29 mouse cellular contexts compared by ENCODE assay signal in the genomic region with DNA sequence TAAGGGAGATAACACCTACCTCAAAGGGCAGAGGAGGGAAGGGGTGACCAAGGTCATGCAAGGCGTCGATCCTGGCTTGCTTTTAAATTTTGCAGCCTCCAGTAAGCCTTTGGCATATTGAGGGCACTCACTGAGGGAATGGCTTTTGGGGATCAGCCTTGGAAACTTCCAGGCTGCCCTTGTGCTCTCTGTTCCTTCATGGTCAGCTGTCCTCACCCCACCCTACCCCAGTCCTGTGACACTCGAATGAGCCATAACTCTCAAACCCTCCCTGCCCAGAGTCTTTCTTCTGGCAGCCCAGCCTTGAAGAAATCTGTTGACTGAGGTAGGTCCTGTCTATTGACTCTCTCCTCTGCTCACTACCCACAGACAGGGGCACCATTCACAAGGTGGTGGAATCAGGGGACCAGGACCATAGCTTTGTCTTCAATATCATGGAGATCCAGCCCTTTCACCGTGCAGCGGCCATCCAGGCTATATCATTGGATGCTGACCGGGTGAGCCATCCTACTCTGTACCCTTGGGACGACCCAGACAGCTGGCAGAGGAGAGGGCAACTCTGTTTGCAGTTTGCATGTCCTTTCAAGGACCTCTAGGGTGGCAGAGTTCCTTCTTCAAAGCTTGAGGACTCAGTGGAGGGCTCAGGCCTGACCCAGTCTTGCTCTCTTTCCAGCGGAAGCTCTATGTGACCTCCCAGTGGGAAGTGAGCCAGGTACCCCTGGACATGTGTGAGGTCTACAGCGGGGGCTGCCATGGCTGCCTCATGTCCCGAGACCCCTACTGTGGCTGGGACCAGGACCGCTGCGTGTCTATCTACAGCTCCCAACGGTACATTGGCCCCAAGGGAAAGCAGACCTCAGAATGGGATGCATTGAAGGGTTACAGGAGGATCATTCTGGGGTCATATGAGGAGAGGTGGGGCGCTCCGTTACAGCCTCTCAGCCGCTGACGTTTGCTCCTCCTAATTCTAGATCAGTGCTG. TPM values are rescaled to one million over a fixed set of nuclear protein-coding genes. Genes with fewer than 3 reads are reported as not detected.
DNase-seq lines count a peak whose midpoint lies in the region; ATAC-seq lines count a peak whose summit lies in the region.
"Had no signal": no experiment of that assay in that cellular context is flagged by ENCODE, and none has a peak within 500 bp of the region (broad histone marks: within the 10 kb centered on the region; RNA-seq: fewer than 3 reads in every experiment).

No protein-coding gene starts in this region.

- no peaks in the 10 kb centered on the region for H3K27me3 ChIP-seq in heart, embryonic 16.5 days (ENCODE audit: control insufficient read depth, insufficient read depth, low read length)
- H3K27me3 ChIP-seq: embryonic facial prominence, embryonic 15.5 days; forebrain, embryonic 12.5 days; heart, embryonic 15.5 days; limb, embryonic 12.5 days; liver, embryonic 15.5 days; midbrain, embryonic 15.5 days; neural tube, embryonic 15.5 days; stomach, embryonic 15.5 days had no signal

- H3K9ac ChIP-seq in heart, embryonic 16.5 days (ENCODE audit: low read length): 0 out of 2 replicates have a peak overlapping the region, but pooled peaks have one; percentile 2
- H3K9ac ChIP-seq: embryonic facial prominence, embryonic 15.5 days; forebrain, embryonic 12.5 days; forebrain, postnatal 0 days; heart, embryonic 15.5 days; hindbrain, embryonic 14.5 days; limb, embryonic 12.5 days; liver, embryonic 15.5 days; lung, embryonic 14.5 days; midbrain, embryonic 15.5 days; neural tube, embryonic 15.5 days; stomach, embryonic 15.5 days had no signal

- WGBS in heart, embryonic 16.5 days: 78% methylated on average over 17 of the region's 17 CpGs

- DNase-seq in adrenal gland, adult (ENCODE audit: inconsistent age in 2 of 2, low spot score in 1 of 2): peak; percentile 77 to 81
- DNase-seq in adrenal gland, postnatal 25 days: no peak
- DNase-seq in cerebellum, adult 9-11 months: peak; percentile 36
- DNase-seq in heart, adult 8-10 months (ENCODE audit: low spot score): no peak
- DNase-seq in adrenal gland, postnatal 36 days: peak; percentile 42 to 51
- no peak for DNase-seq in frontal cortex, postnatal 10 days (ENCODE audit: low spot score in 2 of 2)
- DNase-seq: forebrain, postnatal 0 days; gastrocnemius, postnatal 25 days; kidney, adult 8-10 months; kidney, postnatal 4 days; lung, embryonic 14.5 days; lung, postnatal 14 days; retina, postnatal 1 day; right cerebral cortex, postnatal 14 days; thymus, postnatal 14 days had no signal

- no peak overlapping the region for H3K27ac ChIP-seq in heart, embryonic 16.5 days (ENCODE audit: low read length)
- H3K27ac ChIP-seq: embryonic facial prominence, embryonic 15.5 days; forebrain, embryonic 12.5 days; hindbrain, embryonic 14.5 days; limb, embryonic 12.5 days; liver, embryonic 15.5 days; midbrain, embryonic 15.5 days; neural tube, embryonic 15.5 days; stomach, embryonic 15.5 days had no signal

- H3K4me1 ChIP-seq in heart, embryonic 16.5 days (ENCODE audit: control insufficient read depth, insufficient read depth, low read length): peaks cover 15% of the 10 kb centered on the region
- H3K4me1 ChIP-seq: embryonic facial prominence, embryonic 15.5 days; forebrain, embryonic 12.5 days; liver, embryonic 15.5 days; midbrain, embryonic 15.5 days; neural tube, embryonic 15.5 days had no signal

- H3K4me2 ChIP-seq in heart, embryonic 16.5 days (ENCODE audit: low read depth, low read length): no peak overlapping the region
- H3K4me2 ChIP-seq: embryonic facial prominence, embryonic 15.5 days; forebrain, embryonic 12.5 days; heart, embryonic 15.5 days; hindbrain, embryonic 14.5 days; limb, embryonic 12.5 days; liver, embryonic 15.5 days; lung, embryonic 14.5 days; midbrain, embryonic 15.5 days; neural tube, embryonic 15.5 days; stomach, embryonic 15.5 days had no signal

- no peak overlapping the region for H3K4me3 ChIP-seq in heart, embryonic 16.5 days (ENCODE audit: low read length)
- H3K4me3 ChIP-seq: embryonic facial prominence, embryonic 10.5 days; embryonic facial prominence, embryonic 15.5 days; forebrain, embryonic 12.5 days; heart, embryonic 15.5 days; limb, embryonic 12.5 days; liver, embryonic 15.5 days; midbrain, embryonic 15.5 days; neural tube, embryonic 15.5 days; stomach, embryonic 15.5 days had no signal

- H3K36me3 ChIP-seq in heart, embryonic 16.5 days (ENCODE audit: control insufficient read depth, insufficient read depth): no peaks in the 10 kb centered on the region
- H3K36me3 ChIP-seq: embryonic facial prominence, embryonic 10.5 days; embryonic facial prominence, embryonic 15.5 days; heart, embryonic 15.5 days; limb, embryonic 12.5 days; liver, embryonic 15.5 days; stomach, embryonic 15.5 days had no signal

- ATAC-seq in cerebellum, adult (ENCODE audit: insufficient number of reproducible peaks, low FRiP score, low TSS enrichment): no peak
- no peak for ATAC-seq in heart, embryonic 16.5 days (replicated peaks; ENCODE audit: extremely low read depth, insufficient read depth, low FRiP score)
- ATAC-seq: forebrain, postnatal 0 days; midbrain, embryonic 15.5 days had no signal

- no peaks in the 10 kb centered on the region for H3K9me3 ChIP-seq in heart, embryonic 16.5 days (replicated peaks; ENCODE audit: control insufficient read depth, low read length)
- H3K9me3 ChIP-seq: embryonic facial prominence, embryonic 10.5 days; embryonic facial prominence, embryonic 15.5 days; forebrain, embryonic 12.5 days; heart, embryonic 15.5 days; limb, embryonic 12.5 days; liver, embryonic 15.5 days; midbrain, embryonic 15.5 days; neural tube, embryonic 15.5 days; stomach, embryonic 15.5 days had no signal

RNA-seq across cellular contexts. Expression of gene Sema7a, which starts 20.3 kb away (rescaled TPM):
- 8.6 and 8.8 TPM in 2 replicates for total RNA-seq in adrenal gland, postnatal 25 days (2021)
- 0.60 and 1.4 TPM in 2 replicates for polyA plus RNA-seq in heart, embryonic 16.5 days (2015; fragmentation: Nextera tagmentation; extraction: Ambion mirVana)
- total RNA-seq in heart, adult 8-10 months (2022): 10 to 100 TPM; 20.4 to 24.8 (median 24.5) TPM
- total RNA-seq in adrenal gland, postnatal 36 days (2021): 10 to 100 TPM in 1 of 2 experiments, 1 to 10 TPM in 1; 7.5 to 22.3 TPM
- polyA plus RNA-seq: liver, embryonic 15.5 days had no signal

RNA-seq across cellular contexts. Expression of gene Cyp11a1, which starts 46.0 kb away (rescaled TPM):
- 6,596 and 7,089 TPM in 2 replicates for total RNA-seq in adrenal gland, postnatal 25 days (2021)
- 0.32 and 0.33 TPM in 2 replicates for polyA plus RNA-seq in heart, embryonic 16.5 days (2015; fragmentation: Nextera tagmentation; extraction: Ambion mirVana)
- under 1 TPM in 1 of 4 experiments, not detected in 3; 0.27 TPM for total RNA-seq in heart, adult 8-10 months (2022)
- total RNA-seq in adrenal gland, postnatal 36 days (2021): 1,000 to 10,000 TPM; 6,616 to 8,202 TPM
- total RNA-seq: heart, adult 18-20 months; liver, adult 2 months had no signal
- polyA plus RNA-seq: embryonic facial prominence, embryonic 10.5 days; liver, adult 2 months had no signal

RNA-seq across cellular contexts. Expression of gene Ubl7, which starts 49.4 kb away (rescaled TPM):
- total RNA-seq in adrenal gland, postnatal 25 days (2021): 82.7 and 89.0 TPM in 2 replicates
- 110 and 113 TPM in 2 replicates for polyA plus RNA-seq in heart, embryonic 16.5 days (2015; fragmentation: Nextera tagmentation; extraction: Ambion mirVana)
- total RNA-seq in heart, adult 8-10 months (2022): 10 to 100 TPM; 72.5 to 82.8 (median 80.1) TPM
- total RNA-seq in adrenal gland, postnatal 36 days (2021): 10 to 100 TPM; 68.5 to 87.0 TPM

Comparison
In these comparisons a context has a peak if more than half of its experiments do, and no peak if none do; other contexts are left out.
1. DNase-seq: peak in adrenal gland, adult (2 of 2), cerebellum, adult 9-11 months (single experiment) and adrenal gland, postnatal 36 days (2 of 2); none in adrenal gland, postnatal 25 days (single experiment), heart, adult 8-10 months (single experiment) and frontal cortex, postnatal 10 days (0 of 2).
2. RNA of gene Cyp11a1, which starts 46.0 kb away (total RNA-seq): 6,616 to 8,202 TPM in adrenal gland, postnatal 36 days and 6,596 to 7,089 TPM in adrenal gland, postnatal 25 days; 0.27 TPM in heart, adult 8-10 months; every median in the first group is over 1,000 times any median in the second.